Mouse (Mus musculus): ENCODE results near the gene Dus2.

GRCm38 (mm10) chr8:105979325-105979724 is 11.8 kb upstream of the Dus2 start, which contains the start of gene Dpep3:
- no peak for TF ChIP-seq MAFK (IDR thresholded peaks at IDR 0.05; ENCODE audit: insufficient read depth, low read depth, low read length)
- peak; percentile 61 for TF ChIP-seq ZNF384 (IDR thresholded peaks at IDR 0.05; ENCODE audit: low read depth, low read length)
- peak; percentile 65; the same call in 1 of the 2 replicates for TF ChIP-seq HCFC1 (IDR thresholded peaks at IDR 0.05; ENCODE audit: borderline replicate concordance, insufficient read depth, low read length)
